22 mouse cellular contexts compared by ENCODE assay signal in the genomic region with DNA sequence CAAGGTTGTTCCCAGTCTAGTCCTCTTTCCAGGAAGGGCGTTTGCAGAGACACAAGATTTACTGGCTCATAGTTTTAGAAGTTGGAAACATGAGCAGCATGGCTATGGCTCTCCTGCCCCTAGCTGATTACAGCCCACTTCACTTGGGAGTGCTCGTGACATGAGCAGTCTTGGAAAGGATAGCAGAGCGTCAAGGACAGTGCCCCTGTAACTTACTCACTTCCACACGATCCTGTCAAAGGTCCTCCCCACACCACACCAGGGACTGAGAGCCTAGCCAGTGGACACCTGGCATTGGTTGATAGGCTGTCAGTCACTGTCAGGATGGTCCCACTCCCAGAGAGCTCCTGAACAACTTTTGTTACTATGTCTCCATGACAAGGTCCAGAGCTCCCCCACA. TPM values are rescaled to one million over a fixed set of nuclear protein-coding genes. Genes with fewer than 3 reads are reported as not detected.
A peak's percentile ranks its signal among the peaks of the same experiment; 100 is the strongest.
DNase-seq lines count a peak whose midpoint lies in the region; ATAC-seq and TF ChIP-seq lines count a peak whose summit lies in the region.
"Had no signal": no experiment of that assay in that cellular context is flagged by ENCODE, and none has a peak within 500 bp of the region (broad histone marks: within the 10 kb centered on the region; RNA-seq: fewer than 3 reads in every experiment).

No protein-coding gene starts in this region.

- TF ChIP-seq EP300 in heart, adult 2 months (IDR thresholded peaks at IDR 0.05; ENCODE audit: insufficient read depth, low read depth, low read length) = peak; percentile 54; the same call in 1 of the 2 replicates

- TF ChIP-seq CTCF in heart, adult 2 months (IDR thresholded peaks at IDR 0.05) = no peak

- no peak for DNase-seq in heart, adult 2 months
- DNase-seq in heart, postnatal 14 days = no peak
- DNase-seq: adrenal gland, adult 2 months; adrenal gland, postnatal 10 days; adrenal gland, postnatal 25 days; cerebellum, adult 11 months; cerebellum, adult 18-20 months; cerebellum, adult 8-10 months; cerebellum, adult 9-11 months; cerebellum, postnatal 14 days; cerebellum, postnatal 36 days; embryo, embryonic 11 days had no signal

- H3K27ac ChIP-seq in heart, adult 2 months = no peak overlapping the region; the same call in none of the 2 replicates
- no peak overlapping the region for H3K27ac ChIP-seq in heart, embryonic 16.5 days (ENCODE audit: low read length)
- no peak overlapping the region for H3K27ac ChIP-seq in heart, embryonic 11.5 days (ENCODE audit: low read depth, low read length)
- H3K27ac ChIP-seq: embryonic facial prominence, embryonic 13.5 days; embryonic facial prominence, embryonic 15.5 days; forebrain, embryonic 10.5 days; forebrain, embryonic 12.5 days had no signal

- no peaks in the 10 kb centered on the region for H3K27me3 ChIP-seq in heart, adult 2 months (ENCODE audit: control insufficient read depth, insufficient read depth, low read length)
- no peaks in the 10 kb centered on the region for H3K27me3 ChIP-seq in heart, embryonic 16.5 days (ENCODE audit: control insufficient read depth, insufficient read depth, low read length)
- no peaks in the 10 kb centered on the region for H3K27me3 ChIP-seq in heart, embryonic 11.5 days (ENCODE audit: control insufficient read depth, insufficient read depth, low read length)
- H3K27me3 ChIP-seq: embryonic facial prominence, embryonic 13.5 days; embryonic facial prominence, embryonic 15.5 days; forebrain, embryonic 12.5 days had no signal

- no peak overlapping the region for H3K4me2 ChIP-seq in heart, embryonic 16.5 days (ENCODE audit: low read depth, low read length)
- H3K4me2 ChIP-seq in heart, embryonic 11.5 days = no peak overlapping the region
- H3K4me2 ChIP-seq: embryonic facial prominence, embryonic 13.5 days; embryonic facial prominence, embryonic 15.5 days; forebrain, embryonic 12.5 days had no signal

- intact Hi-C loops in heart, adult 2 months (cut with DNase I) = no loop called here
- intact Hi-C loops in heart, postnatal 14 days (cut with DNase I) = no loop called here

- H3K79me2 ChIP-seq in heart, adult 2 months (replicated peaks; ENCODE audit: control insufficient read depth, insufficient read depth, low read length) = no peaks in the 10 kb centered on the region

- H3K4me1 ChIP-seq in heart, adult 2 months (ENCODE audit: control insufficient read depth, insufficient read depth, low read length) = no peaks in the 10 kb centered on the region; the same call in 1 of the 2 replicates
- no peaks in the 10 kb centered on the region for H3K4me1 ChIP-seq in heart, embryonic 16.5 days (ENCODE audit: control insufficient read depth, insufficient read depth, low read length)
- H3K4me1 ChIP-seq in heart, embryonic 11.5 days (ENCODE audit: control insufficient read depth, insufficient read depth, low read length) = no peaks in the 10 kb centered on the region
- H3K4me1 ChIP-seq: embryonic facial prominence, embryonic 13.5 days; embryonic facial prominence, embryonic 15.5 days; forebrain, embryonic 10.5 days; forebrain, embryonic 12.5 days had no signal

- ATAC-seq in heart, embryonic 16.5 days (replicated peaks; ENCODE audit: extremely low read depth, insufficient read depth, low FRiP score) = 0 out of 2 replicates have a peak, but pooled peaks have one; percentile 16
- ATAC-seq in heart, embryonic 11.5 days (replicated peaks; ENCODE audit: insufficient number of reproducible peaks, low FRiP score, low TSS enrichment) = no peak
- ATAC-seq: forebrain, embryonic 14.5 days; forebrain, embryonic 16.5 days had no signal

- TF ChIP-seq POLR2A in heart, adult 2 months (IDR thresholded peaks at IDR 0.05; ENCODE audit: insufficient read depth, low read depth, low read length) = no peak

- H3K4me3 ChIP-seq in heart, adult 2 months = no peak overlapping the region
- no peak overlapping the region for H3K4me3 ChIP-seq in heart, embryonic 16.5 days (ENCODE audit: low read length)
- no peak overlapping the region for H3K4me3 ChIP-seq in heart, embryonic 11.5 days (ENCODE audit: low read depth, low read length)
- H3K4me3 ChIP-seq: embryonic facial prominence, embryonic 13.5 days; embryonic facial prominence, embryonic 15.5 days; erythroblast, embryonic 14.5 days; forebrain, embryonic 10.5 days; forebrain, embryonic 12.5 days had no signal

- H3K9me3 ChIP-seq in heart, embryonic 16.5 days (replicated peaks; ENCODE audit: control insufficient read depth, low read length) = no peaks in the 10 kb centered on the region
- no peaks in the 10 kb centered on the region for H3K9me3 ChIP-seq in heart, embryonic 11.5 days (replicated peaks; ENCODE audit: control insufficient read depth, low read length)
- H3K9me3 ChIP-seq: embryonic facial prominence, embryonic 13.5 days; embryonic facial prominence, embryonic 15.5 days; forebrain, embryonic 10.5 days; forebrain, embryonic 12.5 days had no signal

- H3K9ac ChIP-seq in heart, adult 2 months (ENCODE audit: low read depth, low read length) = no peak overlapping the region
- H3K9ac ChIP-seq in heart, embryonic 16.5 days (ENCODE audit: low read length) = no peak overlapping the region
- H3K9ac ChIP-seq in heart, embryonic 11.5 days (ENCODE audit: low read depth, low read length) = no peak overlapping the region
- H3K9ac ChIP-seq: embryonic facial prominence, embryonic 13.5 days; embryonic facial prominence, embryonic 15.5 days; forebrain, embryonic 12.5 days had no signal

- peaks cover 2% of the 10 kb centered on the region; the same call in 1 of the 2 replicates for H3K36me3 ChIP-seq in heart, adult 2 months (ENCODE audit: control insufficient read depth, insufficient read depth, low read length)
- H3K36me3 ChIP-seq in heart, embryonic 16.5 days (ENCODE audit: control insufficient read depth, insufficient read depth) = peaks cover 85% of the 10 kb centered on the region
- H3K36me3 ChIP-seq in heart, embryonic 11.5 days (ENCODE audit: control insufficient read depth, insufficient read depth, low read length) = peaks cover 69% of the 10 kb centered on the region

- WGBS in heart, adult 2 months = 58% methylated on average over 4 of the region's 4 CpGs
- 64% methylated on average over 4 of the region's 4 CpGs for WGBS in heart, embryonic 16.5 days
- 70% methylated on average over 4 of the region's 4 CpGs for WGBS in heart, embryonic 11.5 days (ENCODE audit: insufficient replicate concordance)

RNA-seq across cellular contexts. Expression of a gene that starts 14.5 kb away (rescaled TPM):
- 100 to 1,000 TPM; 748 to 906 TPM for total RNA-seq in heart, adult 2 months (2021)
- polyA plus RNA-seq in heart, adult 2 months (2012; rRNA removed) = 1,680 and 1,786 TPM in 2 replicates
- 100 to 1,000 TPM; 796 to 811 TPM for total RNA-seq in heart, postnatal 14 days (2021)
- polyA plus RNA-seq in heart, embryonic 16.5 days (2015; fragmentation: Nextera tagmentation; extraction: Ambion mirVana) = 1,043 and 1,129 TPM in 2 replicates
- 651 and 677 TPM in 2 replicates for polyA plus RNA-seq in heart, embryonic 11.5 days (2014; fragmentation: Nextera tagmentation; extraction: Ambion mirVana)

RNA-seq across cellular contexts. Expression of a gene that starts 14.8 kb away (rescaled TPM):
- total RNA-seq in heart, adult 2 months (2021) = 1 to 10 TPM; 3.0 to 4.7 TPM
- 8.3 and 9.9 TPM in 2 replicates for polyA plus RNA-seq in heart, adult 2 months (2012; rRNA removed)
- total RNA-seq in heart, postnatal 14 days (2021) = 1 to 10 TPM; 5.3 to 7.6 TPM
- 12.8 and 14.6 TPM in 2 replicates for polyA plus RNA-seq in heart, embryonic 16.5 days (2015; fragmentation: Nextera tagmentation; extraction: Ambion mirVana)
- 11.9 and 13.4 TPM in 2 replicates for polyA plus RNA-seq in heart, embryonic 11.5 days (2014; fragmentation: Nextera tagmentation; extraction: Ambion mirVana)

RNA-seq across cellular contexts. Expression of a gene that starts 29.9 kb away (rescaled TPM):
- total RNA-seq in heart, adult 2 months (2021) = 10 to 100 TPM; 37.6 to 37.7 TPM
- 40.6 and 44.5 TPM in 2 replicates for polyA plus RNA-seq in heart, adult 2 months (2012; rRNA removed)
- 10 to 100 TPM; 41.8 to 44.7 TPM for total RNA-seq in heart, postnatal 14 days (2021)
- polyA plus RNA-seq in heart, embryonic 16.5 days (2015; fragmentation: Nextera tagmentation; extraction: Ambion mirVana) = 63.1 and 64.3 TPM in 2 replicates
- polyA plus RNA-seq in heart, embryonic 11.5 days (2014; fragmentation: Nextera tagmentation; extraction: Ambion mirVana) = 65.9 and 66.2 TPM in 2 replicates

RNA-seq across cellular contexts. Expression of a gene that starts 54.3 kb away (rescaled TPM):
- total RNA-seq in heart, adult 2 months (2021) = 10 to 100 TPM; 24.4 to 26.8 TPM
- 26.2 and 49.3 TPM in 2 replicates for polyA plus RNA-seq in heart, adult 2 months (2012; rRNA removed)
- 10 to 100 TPM; 19.7 to 20.0 TPM for total RNA-seq in heart, postnatal 14 days (2021)
- polyA plus RNA-seq in heart, embryonic 16.5 days (2015; fragmentation: Nextera tagmentation; extraction: Ambion mirVana) = 21.2 and 23.9 TPM in 2 replicates
- 4.6 and 5.2 TPM in 2 replicates for polyA plus RNA-seq in heart, embryonic 11.5 days (2014; fragmentation: Nextera tagmentation; extraction: Ambion mirVana)
- total RNA-seq: common myeloid progenitor, adult 5-6 weeks had no signal
